Mouse (Mus musculus) stomach, embryonic 14.5 days (tissue): ENCODE measurements at regions not wholly inside any gene's neighbourhood (a gene's known extent, or its start where the extent isn't known, plus 50 kb on each side); places are given as distances from the start of the nearest gene placed in this dataset.

Experiments
- ATAC-seq: fragments of 200-750 bp; cut with Nextera tagmentation; 2 replicates; pipeline ENCODE4 v1.8.0; 2017; ENCODE audit warnings: low read depth, moderate TSS enrichment; ENCODE audit not compliant: insufficient number of reproducible peaks, insufficient read depth, low FRiP score
- H3K27ac ChIP-seq: fragments of 300-500 bp; sonication (generic); 2 replicates; pipeline ENCODE4 v1.5.1; 2014; ENCODE audit warnings: mild to moderate bottlenecking, low read length, moderate library complexity, mixed read lengths
- H3K27me3 ChIP-seq: fragments of 300-500 bp; sonication (generic); 2 replicates; pipeline ENCODE4 v1.6.1; 2014; ENCODE audit warnings: low read length, control low read depth, mixed read lengths; ENCODE audit not compliant: control insufficient read depth, insufficient read depth
- H3K36me3 ChIP-seq: fragments of 300-500 bp; sonication (generic); 2 replicates; pipeline ENCODE4 v1.6.1; 2014; ENCODE audit warnings: mild to moderate bottlenecking, control low read depth, low read length, moderate library complexity, mixed read lengths; ENCODE audit not compliant: control insufficient read depth, insufficient read depth
- H3K4me1 ChIP-seq: fragments of 300-500 bp; sonication (generic); 2 replicates; pipeline ENCODE4 v1.6.1; 2014; ENCODE audit warnings: low read length, control low read depth, mixed read lengths; ENCODE audit not compliant: control insufficient read depth, insufficient read depth
- H3K4me2 ChIP-seq: fragments of 300-500 bp; sonication (generic); replicated peaks from 2 replicates; pipeline ENCODE4 v1.6.1; 2014; ENCODE audit warnings: low read depth, low read length, control low read depth
- H3K4me3 ChIP-seq: fragments of 300-500 bp; sonication (generic); 2 replicates; pipeline ENCODE4 v1.5.1; 2014; ENCODE audit warnings: low read depth, low read length, control low read depth
- H3K9ac ChIP-seq: fragments of 300-500 bp; sonication (generic); replicated peaks from 2 replicates; pipeline ENCODE4 v1.6.1; 2014; ENCODE audit warnings: low read depth, mild to moderate bottlenecking, control low read depth, low read length, moderate library complexity, mixed read lengths
- H3K9me3 ChIP-seq: fragments of 300-500 bp; sonication (generic); 2 replicates; pipeline ENCODE4 v1.6.1; 2016; ENCODE audit warnings: low read depth, low read length, control low read depth; ENCODE audit not compliant: control insufficient read depth
- WGBS: fragments of 180-500 bp; shearing (Covaris S2); extraction: QIAGEN DNeasy Blood & Tissue Kit; methylation state at CpG from one replicate; pipeline ENCODE4 v1.1.7; 2014; 5-methylcytosine and 5-hydroxymethylcytosine counted together

- no peak overlapping the region for H3K4me3 ChIP-seq
- 72% methylated on average over 1 of the region's 1 CpGs for WGBS
- no peak for ATAC-seq
Observed at GRCm38 (mm10) chr6:35599841-35600240, 60.2 kb upstream of the Mtpn start.

GRCm38 (mm10) chr6:35598406-35599185, 58.9 kb upstream of the Mtpn start:
- Histone ChIP-seq H3K36me3 (no peaks in the 10 kb centered on the region), H3K9ac (no peak overlapping the region), H3K4me2 (no peak overlapping the region), H3K27me3 (no peaks in the 10 kb centered on the region), H3K27ac (no peak overlapping the region), H3K9me3 (no peaks in the 10 kb centered on the region), H3K4me1 (no peaks in the 10 kb centered on the region), H3K4me3 (no peak overlapping the region)
- ATAC-seq = no peak
- 68% methylated on average over 12 of the region's 12 CpGs for WGBS

More at GRCm38 (mm10) chr6:35599841-35600240, 60.2 kb upstream of the Mtpn start:
- Histone ChIP-seq H3K9ac (no peak overlapping the region), H3K27ac (no peak overlapping the region), H3K4me2 (no peak overlapping the region), H3K9me3 (no peaks in the 10 kb centered on the region), H3K36me3 (no peaks in the 10 kb centered on the region), H3K27me3 (no peaks in the 10 kb centered on the region), H3K4me1 (no peaks in the 10 kb centered on the region)

- Histone ChIP-seq H3K27ac (no peak overlapping the region), H3K9me3 (no peaks in the 10 kb centered on the region), H3K36me3 (no peaks in the 10 kb centered on the region), H3K9ac (no peak overlapping the region), H3K4me1 (no peaks in the 10 kb centered on the region), H3K4me3 (no peak overlapping the region), H3K27me3 (no peaks in the 10 kb centered on the region), H3K4me2 (no peak overlapping the region)
- WGBS = 83% methylated on average over 2 of the region's 2 CpGs
- no peak for ATAC-seq
Observed at GRCm38 (mm10) chr6:35595012-35595411, 55.3 kb upstream of the Mtpn start.

DNA sequence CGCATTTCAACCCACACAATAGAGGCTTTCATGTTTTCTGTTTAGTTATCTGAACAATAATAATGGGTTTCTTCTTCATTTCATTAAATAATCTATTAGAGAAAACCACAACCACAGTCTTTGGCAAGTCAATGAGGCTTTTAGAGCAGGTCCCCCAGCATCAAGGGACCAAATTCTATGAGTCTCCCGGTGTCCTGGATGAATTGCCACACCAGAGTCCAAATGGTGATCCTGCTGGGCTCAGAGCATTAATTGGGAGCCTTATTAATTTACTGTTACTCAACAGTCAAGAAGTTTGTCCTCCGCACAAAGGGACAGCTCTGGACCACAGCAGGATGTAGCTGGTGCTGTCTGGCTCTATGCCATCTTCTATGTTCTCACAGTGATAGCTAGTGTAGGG, 52.5 kb upstream of the Mtpn start:
- Histone ChIP-seq H3K9me3 (no peaks in the 10 kb centered on the region), H3K27ac (no peak overlapping the region), H3K4me3 (no peak overlapping the region), H3K9ac (no peak overlapping the region), H3K4me2 (no peak overlapping the region), H3K27me3 (no peaks in the 10 kb centered on the region), H3K4me1 (no peaks in the 10 kb centered on the region), H3K36me3 (no peaks in the 10 kb centered on the region)
- 88% methylated on average over 3 of the region's 3 CpGs for WGBS
- ATAC-seq = no peak
